Mouse (Mus musculus): ENCODE measurements at regions not wholly inside any gene's neighbourhood (a gene's known extent, or its start where the extent isn't known, plus 50 kb on each side); places are given as distances from the start of the nearest gene placed in this dataset.

GRCm38 (mm10) chr15:61294131-61294530 is 371.3 kb upstream of the A1bg start:
- TF ChIP-seq CTCF (conservative IDR thresholded peaks at IDR 0.05; ENCODE audit: low read length) (no peak), POU5F1 (IDR thresholded peaks at IDR 0.05; ENCODE audit: borderline replicate concordance, low read length) (no peak), NANOG (IDR thresholded peaks at IDR 0.05; ENCODE audit: borderline replicate concordance, low read length) (no peak)
